Mouse (Mus musculus): ENCODE results near the gene Tiam2.

Tiam2 gene

GRCm38 (mm10) chr17:3410307-3410706 lies 83.9 kb downstream of the Tiam2 start:
- TF ChIP-seq GATA4 (IDR thresholded peaks at IDR 0.05; ENCODE audit: insufficient replicate concordance, low read length), result no peak

GRCm38 (mm10) chr17:3412771-3413170 lies 86.4 kb downstream of the Tiam2 start:
- no peak for TF ChIP-seq GATA4 (IDR thresholded peaks at IDR 0.05; ENCODE audit: insufficient replicate concordance, low read length)

GRCm38 (mm10) chr17:3415580-3415979 lies 89.2 kb downstream of the Tiam2 start:
- TF ChIP-seq GATA4 (IDR thresholded peaks at IDR 0.05; ENCODE audit: insufficient replicate concordance, low read length), result 0 out of 2 replicates have a peak, but pooled peaks have one; percentile 4

- no peak for TF ChIP-seq GATA4 (IDR thresholded peaks at IDR 0.05; ENCODE audit: insufficient replicate concordance, low read length)
Measured at GRCm38 (mm10) chr17:3416401-3416800, 90.0 kb downstream of the Tiam2 start.

- no peak for TF ChIP-seq GATA4 (IDR thresholded peaks at IDR 0.05; ENCODE audit: insufficient replicate concordance, low read length)
Measured at GRCm38 (mm10) chr17:3419368-3419928, 93.1 kb downstream of the Tiam2 start.

GRCm38 (mm10) chr17:3420148-3420547 lies 93.8 kb downstream of the Tiam2 start:
- TF ChIP-seq GATA4 (IDR thresholded peaks at IDR 0.05; ENCODE audit: insufficient replicate concordance, low read length), result no peak

- TF ChIP-seq GATA4 (IDR thresholded peaks at IDR 0.05; ENCODE audit: insufficient replicate concordance, low read length), result no peak
Measured at GRCm38 (mm10) chr17:3423416-3423815, 97.0 kb downstream of the Tiam2 start.

- no peak for TF ChIP-seq GATA4 (IDR thresholded peaks at IDR 0.05; ENCODE audit: insufficient replicate concordance, low read length)
Measured at GRCm38 (mm10) chr17:3428659-3429058, 102.3 kb downstream of the Tiam2 start.

- no peak for TF ChIP-seq GATA4 (IDR thresholded peaks at IDR 0.05; ENCODE audit: insufficient replicate concordance, low read length)
Measured at GRCm38 (mm10) chr17:3432590-3433498, 106.5 kb downstream of the Tiam2 start.

GRCm38 (mm10) chr17:3433521-3434271 lies 107.3 kb downstream of the Tiam2 start:
- TF ChIP-seq GATA4 (IDR thresholded peaks at IDR 0.05; ENCODE audit: insufficient replicate concordance, low read length), result no peak

- no peak for TF ChIP-seq GATA4 (IDR thresholded peaks at IDR 0.05; ENCODE audit: insufficient replicate concordance, low read length)
Measured at GRCm38 (mm10) chr17:3435299-3435698, 108.9 kb downstream of the Tiam2 start.

- no peak for TF ChIP-seq GATA4 (IDR thresholded peaks at IDR 0.05; ENCODE audit: insufficient replicate concordance, low read length)
Measured at GRCm38 (mm10) chr17:3436841-3437515, 110.6 kb downstream of the Tiam2 start.

- peak; percentile 41; the same call in 1 of the 2 replicates for TF ChIP-seq GATA4 (IDR thresholded peaks at IDR 0.05; ENCODE audit: insufficient replicate concordance, low read length)
Measured at GRCm38 (mm10) chr17:3442526-3443401, 116.4 kb downstream of the Tiam2 start.
